Mouse (Mus musculus): ENCODE measurements around the gene Gtf2h1.

DNA sequence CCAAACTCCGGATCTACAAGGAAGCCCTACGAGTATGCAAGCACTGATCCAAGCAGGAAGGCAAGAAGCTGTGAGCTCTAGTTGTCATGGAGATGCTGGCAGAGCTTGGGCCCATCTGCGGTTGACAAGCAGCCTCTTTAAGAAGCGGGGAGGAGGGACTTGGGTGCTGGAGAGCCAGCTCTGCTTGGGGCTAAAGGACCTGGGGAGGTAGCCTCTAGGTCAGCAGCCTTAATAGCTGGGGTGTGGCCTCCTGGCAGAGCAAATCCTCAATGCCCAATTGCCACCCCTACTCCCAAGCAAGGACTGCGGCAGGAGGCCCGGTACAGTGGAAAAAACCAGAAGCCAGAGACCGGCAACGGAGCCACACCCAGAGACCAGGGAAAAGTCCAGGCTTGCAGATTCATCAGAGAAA, 43.0 kb downstream of the Gtf2h1 start:
- TF ChIP-seq CTCF (IDR thresholded peaks at IDR 0.05; ENCODE audit: low read depth) (no peak), EP300 (IDR thresholded peaks at IDR 0.05; ENCODE audit: low read depth) (no peak)
